Mouse (Mus musculus) embryonic fibroblast, embryonic 13.5 days (primary cell): ENCODE measurements around the gene Ei24. TPM values are rescaled to one million over a fixed set of nuclear protein-coding genes. Genes with fewer than 3 reads are reported as not detected.

ENCODE experiments used
- H3K27ac ChIP-seq: 2 replicates; pipeline ENCODE4 v1.5.1; 2012; ENCODE audit warnings: low read length, control low read depth, inconsistent platforms; ENCODE audit not compliant: insufficient read depth
- H3K4me1 ChIP-seq: 2 replicates; pipeline ENCODE4 v1.6.1; 2011; ENCODE audit warnings: low read length; ENCODE audit not compliant: control insufficient read depth, insufficient read depth
- H3K4me3 ChIP-seq: 2 replicates; pipeline ENCODE4 v1.5.1; 2011; ENCODE audit warnings: mild to moderate bottlenecking, control low read depth, low read length; ENCODE audit not compliant: insufficient read depth
- CTCF ChIP-seq: IDR thresholded peaks from 2 replicates; pipeline ENCODE4 v1.5.1; 2011; ENCODE audit warnings: mild to moderate bottlenecking, control low read depth, low read length, moderate library complexity, borderline replicate concordance; ENCODE audit not compliant: insufficient read depth
- POLR2A ChIP-seq: IDR thresholded peaks from 2 replicates; pipeline ENCODE4 v1.6.1; 2011; ENCODE audit warnings: low read depth, mild to moderate bottlenecking, control low read depth, low read length, moderate library complexity
- polyA plus RNA-seq: library from polyadenylated mRNA; stranded (reverse); fragments of >200 nt; gene quantifications from 2 replicates; pipeline ENCODE4 v1.2.4, GENCODE M21; 2011; ENCODE audit warnings: low read depth; ENCODE audit not compliant: missing spikeins, insufficient read length

Gene Ei24
- 118 and 127 TPM in 2 replicates for polyA plus RNA-seq

DNA sequence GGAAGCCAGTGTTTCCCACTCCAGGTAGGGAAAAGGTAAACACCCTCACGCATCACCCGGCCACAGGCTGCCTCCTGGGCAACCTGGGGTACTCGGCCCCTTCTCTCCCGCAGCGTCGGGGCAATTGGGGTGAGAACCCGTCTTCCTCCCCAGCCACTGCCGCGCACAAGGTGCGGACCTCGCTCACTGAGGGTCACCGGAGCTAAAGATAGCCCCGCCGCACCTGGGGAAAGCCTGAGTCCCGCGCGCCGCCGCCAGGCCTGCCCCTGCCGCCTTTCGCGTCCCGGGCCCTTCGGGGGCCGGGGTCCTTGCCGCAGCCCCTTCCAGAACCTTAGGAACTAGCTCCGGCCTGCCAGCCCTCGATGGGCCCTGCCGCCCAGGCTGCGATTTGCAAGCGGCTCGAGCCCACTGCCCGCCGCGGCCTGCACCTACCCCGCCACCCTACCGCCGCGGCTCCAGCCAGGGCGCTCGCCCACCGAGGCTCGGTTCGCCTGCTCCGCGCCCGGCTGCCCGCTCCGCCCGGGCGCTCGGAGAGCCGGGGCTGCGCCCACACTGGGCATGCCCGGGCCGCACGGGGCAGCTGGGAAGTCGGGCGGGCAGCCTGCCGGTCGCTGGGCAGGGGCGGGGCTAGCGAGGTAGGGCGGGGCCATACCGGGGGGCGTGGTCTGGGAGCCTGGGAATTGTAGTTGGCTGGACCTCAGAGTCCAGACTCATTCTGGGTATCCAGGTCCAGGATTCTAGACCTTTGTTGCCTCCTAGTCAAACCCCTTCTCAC, at the start of gene Ei24:
Gene Ei24, minus strand, starts transcription at position 613 of the 775 bp plus-strand sequence.
- TF ChIP-seq CTCF, result no peak
- TF ChIP-seq POLR2A, result peak; percentile 76
- peak within 1 kb of the TSS; percentile 94 for H3K4me3 ChIP-seq
- peak within 1 kb of the TSS; percentile 56 for H3K27ac ChIP-seq
- H3K4me1 ChIP-seq, result peaks cover 7% of the 10 kb centered on the region

DNA sequence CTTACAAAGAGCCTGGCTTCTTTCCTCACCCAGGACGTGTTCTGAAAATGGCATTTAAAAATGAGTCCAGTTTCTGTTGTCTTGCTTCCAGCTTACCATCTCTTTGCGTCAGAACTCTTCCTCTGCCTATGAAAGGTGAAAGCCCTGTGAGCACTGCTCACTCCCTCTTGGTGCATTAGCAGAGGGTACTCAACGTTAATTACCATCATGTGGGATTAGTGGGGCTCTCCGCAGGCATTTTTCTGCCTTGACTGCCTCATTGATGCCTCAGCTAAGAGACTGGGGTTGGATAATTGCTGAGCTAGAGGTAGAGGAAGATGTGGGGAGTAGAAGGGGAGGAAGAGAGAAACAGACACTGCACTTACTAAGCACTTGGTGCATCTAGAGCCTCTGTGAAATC, 49.2 kb upstream of the Ei24 start:
- Histone ChIP-seq H3K4me1 (peaks cover 33% of the 10 kb centered on the region), H3K4me3 (no peak overlapping the region), H3K27ac (peak overlapping the region; percentile 55)
- TF ChIP-seq POLR2A (no peak), CTCF (no peak)

DNA sequence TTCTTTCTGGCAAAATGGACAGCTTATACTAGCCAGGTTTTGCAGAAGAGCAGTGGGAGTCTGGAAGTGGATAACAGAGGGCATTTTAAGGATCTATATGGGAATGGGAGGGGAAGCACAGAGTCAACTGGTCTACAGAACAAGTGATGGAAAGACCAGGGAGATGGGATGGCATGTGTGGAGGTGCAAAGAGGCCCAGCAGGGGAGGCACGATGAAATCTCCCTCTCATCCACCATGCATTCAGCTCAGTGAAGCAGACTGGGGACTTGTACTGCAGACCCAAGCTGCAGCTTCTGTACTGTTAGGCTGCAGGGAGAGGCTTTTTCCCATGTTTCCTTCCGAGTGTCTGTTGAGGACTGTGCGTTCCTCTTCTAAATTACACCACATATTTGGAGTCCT, 36.7 kb upstream of the Ei24 start:
- TF ChIP-seq POLR2A (no peak), CTCF (no peak)
- no peak overlapping the region for H3K27ac ChIP-seq
- H3K4me3 ChIP-seq, result peak overlapping the region; percentile 68
- H3K4me1 ChIP-seq, result no peaks in the 10 kb centered on the region

DNA sequence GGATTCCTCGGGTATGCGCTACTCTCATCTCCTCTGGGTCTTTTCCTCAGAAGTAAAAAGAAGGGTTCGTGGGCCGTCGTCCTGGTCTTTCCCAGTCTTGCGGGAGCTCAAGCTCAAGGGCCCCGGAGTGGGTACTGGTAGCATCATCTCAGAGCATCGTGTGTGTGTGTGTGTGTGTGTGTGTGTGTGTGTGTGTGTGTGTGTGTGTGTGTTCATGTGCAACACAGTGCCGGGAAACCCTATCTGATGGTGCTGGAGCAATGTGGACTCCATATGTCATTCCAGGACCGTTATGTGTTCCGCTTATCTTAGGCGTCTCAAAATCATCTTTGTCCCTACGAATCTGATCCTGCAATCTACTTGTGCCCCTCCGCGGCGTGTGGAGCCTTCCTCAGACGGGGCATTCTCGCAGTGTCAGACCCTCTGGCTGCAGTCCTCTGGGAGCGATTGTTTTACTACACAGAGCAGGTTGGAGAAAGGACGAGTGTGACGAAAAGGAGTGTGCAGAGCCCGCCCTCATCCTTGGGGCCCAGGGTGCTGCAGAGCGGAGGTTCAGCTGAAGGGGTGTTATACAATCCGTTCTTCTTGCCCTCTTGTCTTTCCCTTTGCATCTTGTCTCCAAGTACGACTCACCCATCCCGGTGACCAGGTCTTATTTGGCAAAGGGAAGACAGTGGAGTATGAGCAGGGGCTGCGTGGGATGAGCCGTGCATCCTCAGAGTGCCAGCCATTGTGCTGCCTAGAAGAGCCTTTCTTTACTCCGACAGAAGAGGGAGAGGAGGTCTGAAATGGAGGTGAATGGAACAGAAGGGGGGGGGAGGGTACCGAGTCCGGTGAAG, 36.1 kb upstream of the Ei24 start:
- H3K4me1 ChIP-seq, result no peaks in the 10 kb centered on the region
- H3K27ac ChIP-seq, result peak overlapping the region; percentile 1; the same call in 1 of the 2 replicates
- H3K4me3 ChIP-seq, result peak overlapping the region; percentile 68
- 0 out of 2 replicates have a peak, but pooled peaks have one; percentile 21 for TF ChIP-seq POLR2A
- no peak for TF ChIP-seq CTCF

DNA sequence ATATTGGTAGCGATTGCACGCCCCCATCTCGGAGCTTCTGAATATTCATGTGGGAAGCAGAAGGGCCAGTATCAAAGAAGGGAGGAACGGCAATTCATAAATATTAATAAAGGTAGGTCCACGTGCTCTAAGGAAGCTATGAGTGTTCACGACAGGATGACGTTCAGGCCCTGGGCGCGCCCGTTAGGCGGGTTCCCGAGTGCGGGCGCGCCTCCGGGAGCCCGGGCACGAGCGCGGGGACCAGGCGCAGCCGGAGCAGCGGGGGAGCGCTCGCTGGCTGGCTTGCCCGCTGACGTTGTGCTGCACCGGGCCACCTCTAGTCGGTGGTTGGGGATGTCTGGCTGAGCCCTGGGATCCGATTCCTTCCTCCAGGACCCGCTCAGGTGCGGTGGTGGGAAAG, 35.3 kb upstream of the Ei24 start:
- TF ChIP-seq POLR2A, result peak; percentile 72
- TF ChIP-seq CTCF, result no peak
- peak overlapping the region; percentile 68 for H3K4me3 ChIP-seq

DNA sequence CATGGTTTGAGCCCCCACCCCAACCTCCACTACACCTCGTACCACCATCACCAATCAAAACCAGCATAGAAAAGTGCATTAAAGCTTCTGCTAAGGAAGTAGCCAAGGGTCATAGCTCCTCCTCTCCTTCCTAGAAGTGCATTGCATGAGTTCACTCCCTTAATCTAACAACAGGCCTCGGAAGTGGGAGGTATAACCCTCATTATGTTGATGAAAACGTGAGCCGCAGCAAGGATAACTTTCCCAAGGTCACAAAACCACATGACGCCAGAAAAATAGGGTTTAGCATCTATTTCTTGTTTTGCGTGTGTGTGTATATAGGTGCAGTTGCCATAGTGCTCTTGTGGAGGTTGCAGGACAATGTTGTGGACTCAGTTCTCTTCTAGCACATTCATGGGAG, 34.2 kb upstream of the Ei24 start:
- Histone ChIP-seq H3K4me1 (no peaks in the 10 kb centered on the region), H3K4me3 (no peak overlapping the region), H3K27ac (no peak overlapping the region)
- TF ChIP-seq CTCF (no peak), POLR2A (no peak)

More for the DNA sequence above, 35.3 kb upstream of the Ei24 start:
- Histone ChIP-seq H3K27ac (peak overlapping the region; percentile 22; the same call in 1 of the 2 replicates), H3K4me1 (no peaks in the 10 kb centered on the region)

DNA sequence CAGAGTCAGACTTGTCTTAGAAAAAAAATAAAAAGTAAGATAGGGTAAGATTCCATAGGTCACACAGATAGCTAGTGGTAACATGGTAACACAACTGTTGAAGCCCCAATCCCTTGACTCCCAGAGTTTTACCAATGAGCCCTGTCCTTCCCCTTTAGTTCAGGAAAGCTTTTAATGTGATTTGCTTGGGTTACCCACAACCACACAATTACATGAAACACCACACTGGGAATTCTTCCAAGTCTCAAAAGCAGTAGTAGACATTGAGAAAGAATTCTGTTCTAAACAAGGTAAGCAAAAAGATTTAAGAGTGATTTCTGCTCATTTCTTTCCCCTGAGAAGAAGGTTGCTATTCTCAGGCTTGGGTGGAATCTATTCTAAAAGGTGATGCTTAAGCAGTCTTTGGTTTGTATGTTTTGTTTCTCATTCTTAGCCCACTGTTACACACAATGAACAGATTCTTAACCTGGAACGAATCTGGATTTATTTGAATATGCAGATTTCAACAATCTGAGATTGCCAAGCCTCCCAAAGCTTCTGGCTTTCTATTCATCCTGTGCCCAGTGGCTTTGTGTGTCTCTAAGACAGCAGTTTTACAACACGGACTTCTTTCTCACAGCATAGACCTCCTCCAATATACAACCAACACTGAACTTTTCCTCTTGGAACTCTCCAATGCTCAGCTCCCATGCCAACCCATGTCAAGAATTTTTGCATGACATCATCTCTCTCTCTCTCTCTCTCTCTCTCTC, 29.6 kb upstream of the Ei24 start:
- H3K27ac ChIP-seq, result no peak overlapping the region
- no peaks in the 10 kb centered on the region for H3K4me1 ChIP-seq
- no peak for TF ChIP-seq POLR2A
- no peak for TF ChIP-seq CTCF
- H3K4me3 ChIP-seq, result no peak overlapping the region

DNA sequence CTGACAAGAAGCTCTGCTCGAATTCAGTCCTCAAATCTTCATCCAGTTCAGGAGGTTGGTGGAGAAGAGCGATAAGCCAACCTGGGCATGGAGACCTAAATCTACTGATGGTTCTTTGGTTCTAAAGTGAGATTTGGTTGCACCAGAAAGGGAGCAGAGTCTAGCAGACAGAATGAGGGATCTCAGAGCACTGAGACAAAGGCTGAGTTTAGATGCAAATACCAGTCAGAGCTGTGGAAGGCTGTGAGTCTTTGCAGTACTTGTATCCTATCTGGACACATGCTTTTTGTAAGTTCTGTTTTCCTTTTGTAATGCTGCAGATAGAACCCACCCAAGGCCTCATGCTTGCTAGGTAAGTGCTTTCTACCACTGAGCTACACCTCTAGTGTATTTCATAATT, 24.8 kb upstream of the Ei24 start:
- Histone ChIP-seq H3K27ac (no peak overlapping the region), H3K4me3 (no peak overlapping the region), H3K4me1 (peaks cover 3% of the 10 kb centered on the region; the same call in 1 of the 2 replicates)
- TF ChIP-seq CTCF, result no peak
- TF ChIP-seq POLR2A, result no peak

DNA sequence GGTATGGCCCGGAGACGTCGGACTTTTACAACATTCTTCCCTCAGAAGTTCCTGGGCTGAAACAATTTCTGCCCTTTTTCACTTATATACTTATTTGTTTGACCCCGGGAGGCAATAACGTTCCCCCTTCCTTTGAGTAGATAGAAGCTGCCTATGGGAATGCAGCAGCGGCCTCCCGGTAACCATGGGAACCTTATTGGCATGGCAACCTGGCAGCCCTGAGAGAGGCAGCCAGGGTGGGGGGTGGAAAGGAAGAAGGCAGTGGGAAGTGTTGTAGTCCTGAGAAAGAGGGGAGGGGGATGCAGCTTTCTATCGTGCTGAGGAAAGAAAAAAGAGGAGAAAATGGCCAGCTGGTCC, 24.4 kb upstream of the Ei24 start, which contains the start of gene Fez1:
Gene Fez1, plus strand, starts transcription at position 221 of the 357 bp plus-strand sequence.
- Histone ChIP-seq H3K4me3 (no peak within 1 kb of the TSS), H3K4me1 (peaks cover 3% of the 10 kb centered on the region; the same call in 1 of the 2 replicates), H3K27ac (no peak within 1 kb of the TSS)
- TF ChIP-seq CTCF (no peak), POLR2A (no peak)
